Mouse (Mus musculus): ENCODE measurements around the gene A730049H05Rik.

A730049H05Rik gene

DNA sequence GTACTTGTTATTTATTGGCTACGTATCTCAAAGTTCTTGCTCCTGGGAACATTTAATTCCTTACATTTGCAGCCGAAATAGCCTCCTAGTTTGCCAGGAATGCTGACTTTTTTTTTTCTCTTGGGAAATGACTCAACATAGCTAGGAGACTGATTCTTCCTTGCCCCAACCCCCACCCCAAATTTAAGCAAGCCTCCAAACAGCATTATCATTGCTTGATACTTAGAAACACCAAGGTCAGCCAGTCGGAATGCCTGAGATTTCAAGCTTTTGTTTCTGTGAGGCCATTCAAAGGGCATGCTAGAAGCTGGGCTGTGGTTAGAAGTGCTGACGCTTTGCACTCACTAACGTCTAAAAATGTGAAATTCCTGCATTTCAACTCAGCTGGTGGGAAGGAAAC, 11.1 kb downstream of the A730049H05Rik start:
- DNase-seq (ENCODE audit: low read depth, low spot score): no peak

DNA sequence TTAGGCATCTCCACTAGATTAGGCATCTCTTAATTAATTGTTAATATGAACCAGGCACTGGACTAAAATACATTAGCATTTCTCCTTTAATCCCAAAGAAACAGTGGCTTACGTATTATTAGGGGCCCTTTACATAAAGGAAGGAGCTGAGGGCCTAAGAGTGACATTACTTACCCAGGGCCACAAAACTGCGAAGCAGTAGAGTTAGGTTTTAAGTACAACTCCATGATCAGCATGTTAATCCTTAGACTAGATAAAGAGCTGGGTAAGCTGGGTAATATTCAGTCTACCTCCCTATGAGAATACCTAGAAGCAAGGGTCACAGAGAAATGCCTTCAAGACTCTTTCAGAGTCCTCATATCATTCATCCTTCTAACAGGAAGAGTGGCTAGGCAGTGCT, 12.9 kb downstream of the A730049H05Rik start:
- DNase-seq (ENCODE audit: low read depth, low spot score): no peak

DNA sequence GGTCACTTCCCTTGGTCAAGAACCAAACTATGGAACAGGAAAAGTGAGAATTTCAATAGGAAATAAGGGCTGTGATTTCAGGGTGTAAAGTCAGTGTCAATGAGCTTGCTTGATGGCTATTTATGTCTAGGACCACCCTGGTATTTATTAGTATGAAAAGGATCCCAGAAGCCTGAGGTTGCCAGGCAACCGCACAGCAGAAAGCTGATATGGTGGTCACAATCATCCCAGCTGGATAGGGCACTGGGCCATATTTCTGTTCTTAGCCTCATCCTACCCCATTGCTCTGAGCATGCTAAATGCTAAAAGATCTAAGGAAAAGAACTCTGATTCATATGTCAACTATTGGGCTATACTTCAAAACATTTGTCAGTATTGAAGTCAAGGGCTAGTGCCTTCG, 14.8 kb downstream of the A730049H05Rik start:
- peak; percentile 17 for DNase-seq (ENCODE audit: low read depth, low spot score)

DNA sequence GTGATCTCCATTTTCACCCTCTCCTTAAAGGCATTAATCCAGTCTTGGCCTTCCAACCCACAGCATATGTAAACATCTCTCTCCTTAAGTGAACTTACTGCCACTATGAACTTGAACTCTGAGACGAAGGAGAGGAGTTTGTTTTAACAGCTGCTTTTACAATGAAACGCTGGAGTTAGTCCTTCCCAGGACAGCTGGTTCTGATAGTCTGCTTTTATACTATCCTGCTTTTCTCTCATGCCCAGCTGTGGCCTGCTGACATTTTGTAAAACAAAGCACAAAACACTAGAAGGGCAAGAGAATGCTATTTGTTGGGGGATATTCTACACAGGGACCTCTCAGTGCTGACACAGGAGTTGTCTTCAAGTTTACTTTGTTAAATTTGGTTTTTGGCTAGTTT, 25.7 kb downstream of the A730049H05Rik start:
- no peak for DNase-seq (ENCODE audit: low read depth, low spot score)

DNA sequence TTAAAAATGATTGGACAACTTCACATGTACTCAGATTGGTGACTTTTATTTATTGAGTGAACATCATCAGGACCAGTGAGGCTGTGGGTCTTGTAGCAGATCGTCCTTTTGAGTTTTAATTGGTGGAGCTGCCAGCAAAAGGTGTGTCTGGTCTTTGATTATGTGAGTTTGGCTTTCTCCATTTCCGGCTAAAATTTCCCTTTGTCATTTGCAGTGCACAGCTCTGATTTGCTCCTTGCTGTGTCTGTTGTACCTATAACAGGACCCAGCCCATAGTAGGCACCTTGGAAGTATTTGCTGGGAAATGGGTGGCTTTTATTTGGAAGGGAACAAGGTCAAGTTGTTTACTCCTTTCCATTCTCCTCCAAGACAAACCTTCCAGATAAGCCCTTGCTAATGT, 27.2 kb downstream of the A730049H05Rik start:
- DNase-seq (ENCODE audit: low read depth, low spot score): no peak

DNA sequence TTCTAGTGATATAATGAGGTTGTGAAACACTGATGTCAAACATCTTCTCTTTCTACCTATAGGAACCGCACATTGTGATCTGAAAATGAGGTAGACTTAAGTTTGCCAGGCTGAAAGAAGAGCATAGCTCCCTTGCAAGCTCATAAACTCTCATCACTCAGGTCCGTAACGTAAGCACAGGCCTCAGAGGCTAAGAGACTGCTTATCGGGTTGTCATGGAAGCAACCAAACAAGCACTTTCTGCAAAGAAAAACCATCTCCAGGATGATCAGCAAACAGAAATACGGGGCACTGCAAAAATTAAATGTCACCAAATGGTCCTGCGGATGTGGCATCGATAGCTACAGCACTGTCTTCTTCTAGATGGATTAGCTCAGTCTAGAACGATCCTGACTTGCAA, 29.6 kb downstream of the A730049H05Rik start:
- DNase-seq (ENCODE audit: low read depth, low spot score): no peak

DNA sequence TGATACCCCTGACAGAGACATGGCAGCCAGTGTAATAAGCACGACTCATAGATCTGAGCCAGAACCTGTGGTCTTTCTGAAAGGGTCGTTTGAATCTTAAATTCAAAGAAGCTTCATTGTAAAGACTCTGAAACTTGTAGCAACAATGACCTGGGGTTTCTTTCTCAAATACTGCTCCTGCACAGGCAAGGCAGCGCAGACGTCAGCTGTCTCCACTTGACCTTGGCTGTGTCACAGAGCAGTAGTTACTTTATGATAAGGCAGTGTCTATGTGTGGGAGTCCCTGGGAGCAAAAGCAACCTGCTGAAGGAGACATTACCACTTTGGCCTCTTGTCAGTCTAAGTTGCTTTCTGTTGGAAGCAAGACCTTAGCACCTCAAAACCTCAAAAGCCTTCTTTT, 30.3 kb downstream of the A730049H05Rik start:
- DNase-seq (ENCODE audit: low read depth, low spot score): no peak

DNA sequence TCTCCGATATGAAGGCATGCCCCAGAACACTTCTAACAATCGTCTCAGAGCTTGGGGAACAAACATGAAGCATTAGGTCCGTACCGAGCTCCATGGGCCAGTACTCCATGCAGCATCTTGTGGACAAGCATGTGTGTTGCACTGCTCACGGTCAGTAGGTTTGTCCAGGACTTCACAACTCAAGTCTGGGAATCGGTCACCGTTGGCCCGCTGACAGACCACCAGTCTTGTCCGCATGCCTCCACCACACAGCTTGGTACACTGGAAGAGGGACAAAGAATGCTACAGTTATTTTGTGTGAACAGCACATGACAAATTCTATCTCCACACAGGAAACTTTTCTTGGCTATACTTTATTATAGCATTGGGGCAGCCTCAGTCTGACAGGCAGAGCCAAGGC, 32.9 kb downstream of the A730049H05Rik start:
- no peak for DNase-seq (ENCODE audit: low read depth, low spot score)

DNA sequence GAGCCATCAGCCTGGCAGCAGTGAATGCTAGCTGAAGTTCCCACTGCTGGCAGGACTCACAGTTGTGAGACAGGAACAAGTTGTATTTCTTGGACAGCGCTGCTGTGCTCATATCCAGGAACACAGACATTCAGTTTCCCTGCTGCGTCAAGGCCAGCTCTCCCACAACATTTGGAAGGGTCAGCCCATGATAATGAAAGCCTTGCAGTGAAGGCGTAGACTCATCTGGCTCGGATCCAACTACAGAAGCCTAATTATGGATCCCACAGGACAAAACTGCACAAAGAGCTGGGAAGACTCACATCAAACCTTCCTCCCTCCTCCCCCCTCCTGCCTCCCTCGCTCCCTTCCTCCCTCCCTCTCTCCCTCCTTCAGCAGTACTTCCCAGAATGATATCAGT, 34.0 kb downstream of the A730049H05Rik start:
- DNase-seq (ENCODE audit: low read depth, low spot score): peak; percentile 90

DNA sequence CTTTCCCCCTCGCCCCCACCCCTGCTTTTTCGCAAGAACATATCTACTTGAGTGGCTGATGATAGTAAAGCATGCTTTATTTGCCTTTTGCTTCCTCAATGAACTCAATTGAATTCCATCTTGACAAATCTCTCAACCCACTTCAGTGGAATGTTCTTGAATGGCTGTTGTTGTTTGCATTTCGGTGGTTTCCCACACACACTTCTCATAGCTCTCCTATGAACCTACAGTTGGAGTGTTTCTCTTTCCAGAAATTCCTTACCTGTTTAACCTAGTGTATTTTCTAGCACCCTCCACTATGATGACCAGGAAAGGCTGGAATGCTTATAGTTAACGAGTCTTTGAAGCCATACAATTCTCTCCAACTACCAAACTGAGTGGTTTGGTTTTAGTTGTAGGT, 38.6 kb downstream of the A730049H05Rik start:
- DNase-seq (ENCODE audit: low read depth, low spot score): no peak

DNA sequence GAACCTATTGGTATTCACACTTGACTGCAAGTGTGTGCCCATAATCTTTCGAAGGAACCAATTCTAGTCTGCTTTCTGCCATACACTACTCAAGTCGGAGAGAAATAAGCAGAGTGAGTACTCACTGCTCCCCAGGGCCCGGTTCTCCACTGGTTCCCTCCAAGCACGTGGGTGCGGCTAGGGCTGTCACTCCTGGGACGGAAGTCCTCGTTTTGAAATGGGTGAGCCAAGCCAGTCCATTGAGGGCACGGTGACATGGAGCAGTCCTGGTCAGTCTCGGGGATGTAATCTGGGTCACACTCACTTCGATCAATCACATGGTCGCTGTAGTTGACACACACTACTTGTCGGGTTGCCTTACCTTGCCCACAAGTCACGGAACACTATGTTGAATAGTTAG, 41.5 kb downstream of the A730049H05Rik start:
- DNase-seq (ENCODE audit: low read depth, low spot score): no peak

DNA sequence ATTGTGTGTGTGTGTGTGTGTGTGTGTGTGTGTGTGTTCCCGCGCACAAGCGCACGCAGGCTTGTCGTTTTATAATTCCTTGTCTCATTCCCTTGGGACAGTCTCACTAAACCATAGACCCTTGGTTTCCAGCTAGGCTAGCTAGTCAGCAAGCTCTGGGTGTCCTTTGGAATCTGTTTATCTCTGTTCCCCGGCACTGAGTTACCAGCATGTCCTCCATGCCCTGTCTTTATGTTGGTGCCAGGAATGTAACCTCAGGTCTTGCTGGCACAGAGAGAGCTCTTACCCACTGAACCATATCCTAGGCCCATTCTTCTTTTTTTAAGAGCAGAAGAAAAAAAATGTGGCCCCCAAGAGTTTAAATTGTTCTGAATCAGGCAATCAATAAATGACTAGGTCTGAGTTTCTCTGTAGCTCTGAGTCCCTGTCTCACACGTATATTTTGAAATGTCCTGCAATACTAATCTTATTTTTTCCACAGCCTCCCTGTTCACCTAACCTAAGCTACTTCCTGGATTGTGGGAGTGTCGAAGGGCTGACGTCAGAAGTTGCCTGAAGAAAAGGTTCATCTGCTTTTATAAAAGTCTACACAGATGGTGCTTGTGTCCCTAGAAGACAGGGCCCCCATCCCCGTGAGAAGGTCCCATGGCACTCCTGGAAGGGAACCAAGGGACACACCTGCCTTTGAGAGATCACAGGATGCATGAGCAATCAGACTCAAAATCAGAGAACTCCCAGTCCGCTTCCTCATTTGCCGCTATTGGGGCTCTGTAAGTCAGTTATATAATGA, 42.6 kb downstream of the A730049H05Rik start:
- peak; percentile 65 for DNase-seq (ENCODE audit: low read depth, low spot score)

DNA sequence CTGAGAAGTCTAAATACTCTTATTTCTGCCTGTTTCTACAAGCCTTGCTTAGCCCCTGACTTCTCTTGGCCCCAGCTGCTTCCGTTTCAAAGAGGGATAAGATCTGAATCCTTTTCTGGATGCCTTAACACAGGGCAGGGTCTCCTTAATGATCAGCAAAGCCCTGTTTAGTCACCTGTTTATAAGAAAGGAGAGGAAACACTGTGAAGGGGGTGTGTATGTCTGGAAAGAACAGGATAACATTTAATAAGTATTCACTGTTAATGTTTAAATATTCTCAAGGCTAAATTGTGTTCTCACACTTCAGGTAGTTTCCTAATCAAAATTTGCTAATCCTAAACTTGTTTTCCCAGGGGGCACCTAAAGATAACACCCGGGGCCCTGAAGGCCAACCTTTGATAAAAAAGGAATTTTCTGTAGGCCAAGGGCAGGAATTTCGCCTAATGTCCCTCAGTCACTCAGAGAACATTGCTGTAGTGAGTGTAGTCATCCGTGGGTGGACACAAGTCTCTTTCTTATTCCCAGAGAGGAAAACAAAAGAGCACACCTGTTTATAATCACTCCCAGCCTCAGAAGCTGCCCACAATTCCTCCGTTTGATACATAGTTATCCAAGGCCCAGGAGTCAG, 44.1 kb downstream of the A730049H05Rik start:
- DNase-seq (ENCODE audit: low read depth, low spot score): no peak

DNA sequence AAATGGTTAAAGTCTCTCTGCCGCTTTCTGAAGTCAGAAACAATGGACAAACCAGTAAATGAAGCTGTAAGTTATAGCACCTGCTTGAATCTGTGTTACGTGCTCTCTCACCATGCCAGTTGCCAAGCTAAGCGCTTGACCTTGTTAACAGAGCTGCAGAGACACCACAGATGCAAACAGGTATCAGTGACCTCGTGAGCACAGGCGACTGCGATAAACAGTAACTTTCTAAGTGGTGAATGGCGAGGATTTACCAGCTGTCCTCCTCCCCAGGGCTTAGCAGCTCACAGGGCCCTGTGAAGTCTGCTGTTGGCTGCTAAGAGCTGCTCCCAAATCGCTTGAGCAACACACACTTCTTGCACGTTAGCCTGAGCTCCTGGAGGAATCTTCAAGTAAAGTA, 46.3 kb downstream of the A730049H05Rik start:
- no peak for DNase-seq (ENCODE audit: low read depth, low spot score)

DNA sequence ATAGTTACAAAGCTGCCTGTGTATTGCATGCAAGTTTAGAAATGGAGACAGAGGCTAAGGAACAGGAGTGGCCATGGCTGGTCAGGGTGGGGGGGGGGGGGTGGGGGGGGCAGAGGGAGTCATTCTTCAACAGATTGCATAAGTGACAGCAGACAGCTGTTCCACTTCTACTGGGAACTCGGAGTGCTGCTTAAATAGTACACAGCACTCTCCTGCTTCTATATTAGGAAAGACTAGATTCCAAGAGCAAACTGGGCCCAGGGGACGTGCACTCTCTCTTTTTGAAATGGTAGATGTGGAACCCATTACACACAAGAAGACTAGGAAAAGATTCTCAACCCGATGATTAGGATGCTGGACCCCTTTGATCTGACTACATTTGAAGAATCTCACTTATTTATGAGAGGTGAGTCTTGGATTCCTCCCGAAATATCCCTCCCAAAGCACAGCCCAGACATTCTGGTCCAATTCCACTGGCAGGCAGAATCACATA, 52.9 kb downstream of the A730049H05Rik start, which contains the start of gene Gm15737:
Gene Gm15737 (plus strand): TSS at position 269 of the 493 bp plus-strand sequence.
- DNase-seq (ENCODE audit: low read depth, low spot score): peak; percentile 91

DNA sequence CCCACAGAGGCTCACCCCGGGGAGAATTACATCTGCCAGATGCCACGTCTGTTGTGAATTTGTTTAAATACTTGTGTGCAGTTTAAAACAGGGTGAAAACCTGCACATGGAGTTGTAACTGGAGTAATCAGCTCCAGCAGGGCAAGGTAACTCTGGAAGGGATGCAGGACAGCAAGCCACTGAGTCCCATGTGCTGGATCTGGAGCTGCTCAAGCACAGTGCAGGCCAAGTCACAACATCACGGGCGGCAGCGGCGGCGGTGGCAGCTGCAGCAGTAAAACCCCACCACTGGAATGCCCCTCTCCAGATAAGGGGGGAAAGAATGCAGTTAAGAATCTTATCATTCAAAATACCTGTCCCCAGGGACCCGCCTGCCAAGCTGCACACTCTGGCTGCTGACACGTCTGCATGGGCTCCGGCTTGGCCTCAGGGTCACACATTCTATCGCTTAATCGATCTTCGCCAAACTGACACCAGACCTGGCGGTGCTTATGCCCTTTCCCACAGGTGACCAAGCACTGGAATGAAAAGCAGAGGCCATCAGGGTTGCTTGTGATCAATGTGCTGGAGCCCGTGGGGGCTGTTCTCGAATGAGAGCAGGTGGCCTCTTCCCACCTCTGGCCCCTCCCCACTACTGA, 53.4 kb downstream of the A730049H05Rik start:
- peak; percentile 55 for DNase-seq (ENCODE audit: low read depth, low spot score)

DNA sequence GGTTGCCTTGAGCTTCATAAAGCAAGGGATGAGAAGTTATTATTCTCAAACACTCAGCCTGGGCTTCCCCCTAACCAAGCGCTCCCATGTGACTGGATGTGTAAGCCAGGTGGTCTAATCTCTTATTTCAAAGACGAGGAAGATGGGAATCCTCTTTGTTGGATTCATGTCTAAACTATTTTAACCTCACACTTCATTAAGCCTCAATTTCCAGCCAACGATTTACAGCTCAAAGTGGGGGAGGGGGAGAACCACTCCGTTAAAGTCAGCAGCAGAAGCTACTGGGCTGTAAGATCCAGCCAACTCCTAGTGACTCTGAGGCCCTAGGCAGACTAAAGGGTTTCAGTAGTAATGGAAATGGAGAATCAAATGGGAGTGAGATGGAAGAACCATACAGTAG, 55.5 kb downstream of the A730049H05Rik start:
- DNase-seq (ENCODE audit: low read depth, low spot score): no peak

DNA sequence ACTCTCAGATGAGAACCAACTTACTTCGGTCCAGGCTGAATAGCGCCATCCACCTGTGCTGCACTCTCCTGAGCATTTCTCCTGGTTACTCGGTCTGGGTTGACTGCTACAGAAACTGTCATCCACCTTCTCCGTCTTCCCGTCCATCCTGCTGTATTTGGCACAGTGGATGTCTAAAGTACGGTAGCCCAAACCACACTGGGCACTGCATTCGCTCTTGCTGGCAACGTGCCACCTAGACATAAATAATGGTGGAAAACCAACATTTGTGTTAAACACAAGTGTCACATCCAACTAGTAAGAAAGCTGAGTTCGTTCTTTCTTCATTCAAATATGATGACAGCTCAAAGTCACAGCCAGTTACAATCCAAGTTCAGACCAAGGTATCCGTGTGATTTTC, 56.5 kb downstream of the A730049H05Rik start:
- DNase-seq (ENCODE audit: low read depth, low spot score): no peak

DNA sequence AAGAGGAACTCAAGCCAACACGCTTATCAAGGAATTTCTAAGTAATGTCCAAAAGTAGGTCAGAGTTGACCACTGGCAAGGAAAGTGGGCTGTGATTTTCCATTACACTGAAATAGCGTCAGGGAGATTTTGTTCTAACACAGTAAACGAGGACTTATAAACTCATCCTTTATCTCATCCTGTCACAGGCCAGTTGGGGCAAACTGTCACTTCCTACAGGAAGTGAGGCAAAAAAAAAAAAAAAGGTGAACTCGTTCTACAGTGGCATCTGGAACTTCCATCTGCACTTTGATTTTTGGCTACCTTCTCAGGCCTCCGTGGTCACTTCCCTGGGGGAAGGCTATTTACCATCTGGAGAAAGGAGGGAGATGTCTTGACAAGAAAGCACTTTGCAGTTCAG, 58.6 kb downstream of the A730049H05Rik start:
- peak; percentile 52 for DNase-seq (ENCODE audit: low read depth, low spot score)

DNA sequence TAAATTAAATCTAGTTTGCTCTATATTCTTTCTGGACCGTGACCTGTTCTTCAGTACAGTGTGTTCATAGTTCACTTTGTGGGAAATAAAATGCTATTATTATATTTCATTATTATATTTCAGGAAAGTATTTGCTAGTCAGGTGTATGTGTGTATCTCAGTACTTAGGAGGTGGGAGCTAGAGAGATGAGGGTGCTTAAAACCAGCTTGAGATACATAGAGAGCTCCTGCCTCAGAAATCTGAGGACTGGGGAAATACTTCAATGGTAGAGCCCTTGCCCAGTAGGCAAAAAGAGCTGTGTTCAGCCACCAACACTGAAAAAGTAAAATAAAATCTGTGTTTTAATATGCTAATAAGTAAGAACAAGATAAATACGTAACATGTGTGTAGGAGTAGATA, 59.1 kb downstream of the A730049H05Rik start:
- DNase-seq (ENCODE audit: low read depth, low spot score): no peak

DNA sequence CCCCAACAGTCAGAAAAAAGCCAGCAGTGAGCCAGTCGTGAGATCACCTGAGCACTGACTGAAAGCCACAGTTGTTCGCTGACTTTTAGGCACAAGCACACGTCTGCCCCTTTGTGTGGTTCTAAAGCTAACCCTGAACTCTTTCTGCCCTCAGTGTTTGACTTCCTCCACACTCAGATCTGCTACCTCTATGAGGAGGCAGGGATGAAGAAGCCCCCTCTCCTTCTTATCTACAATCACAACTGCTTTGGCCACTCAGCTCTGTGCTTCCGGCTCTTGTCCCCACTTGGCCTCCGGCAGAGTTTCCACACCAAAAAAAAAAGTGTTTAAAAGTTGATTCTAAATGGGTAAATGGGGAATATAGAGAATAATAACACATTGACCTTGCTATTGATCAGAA, 59.8 kb downstream of the A730049H05Rik start:
- no peak for DNase-seq (ENCODE audit: low read depth, low spot score)

DNA sequence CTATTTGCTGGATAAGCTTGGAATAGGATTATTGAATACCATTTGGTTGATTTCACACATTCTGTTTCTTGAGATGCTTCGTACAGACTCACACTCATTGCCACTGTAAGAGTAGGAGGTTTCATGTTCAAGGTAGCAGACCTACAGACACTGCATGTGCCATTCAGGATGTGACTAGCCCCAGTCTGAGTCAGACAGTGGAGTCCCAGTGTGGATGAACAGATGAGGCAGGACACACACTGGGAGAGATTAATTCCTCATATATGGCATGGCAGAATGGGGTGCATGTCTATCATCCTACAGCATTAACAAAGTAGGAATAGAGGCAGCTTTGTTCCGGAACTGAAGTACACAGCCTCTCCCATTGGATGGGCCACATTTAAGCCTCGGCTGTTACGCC, 61.0 kb downstream of the A730049H05Rik start:
- DNase-seq (ENCODE audit: low read depth, low spot score): no peak

DNA sequence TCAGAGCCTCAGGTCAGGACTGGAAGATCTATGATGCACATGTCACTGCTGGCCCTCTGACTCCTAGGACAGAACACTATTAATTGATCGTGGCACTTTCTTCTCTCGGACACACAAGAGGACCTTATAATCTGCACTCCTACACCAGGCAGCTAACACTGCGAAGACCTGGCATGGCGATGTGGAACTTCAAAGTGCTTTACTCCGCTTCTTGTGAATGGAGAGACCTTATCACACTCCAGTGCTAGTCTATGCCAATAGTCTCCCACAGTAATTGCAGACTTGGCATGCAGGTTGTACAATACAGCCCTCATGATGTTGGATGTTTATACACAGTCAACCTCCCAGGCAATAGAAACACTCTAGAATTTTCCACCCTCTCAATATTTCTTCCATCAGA, 62.5 kb downstream of the A730049H05Rik start:
- DNase-seq (ENCODE audit: low read depth, low spot score): no peak
